Mouse (Mus musculus): ENCODE measurements around the gene Slc7a3. TPM values are rescaled to one million over a fixed set of nuclear protein-coding genes. Genes with fewer than 3 reads are reported as not detected.
A peak's percentile ranks its signal among the peaks of the same experiment; 100 is the strongest.
"Not testable (repeated sequence)": the region's sequence is repeated elsewhere in the genome, so short reads cannot be mapped to it uniquely, and the experiment has no call there.

The Slc7a3 gene
- polyA plus RNA-seq (2014; fragmentation: Nextera tagmentation; extraction: Ambion mirVana) = 0.77 and 0.91 TPM in 2 replicates

DNA sequence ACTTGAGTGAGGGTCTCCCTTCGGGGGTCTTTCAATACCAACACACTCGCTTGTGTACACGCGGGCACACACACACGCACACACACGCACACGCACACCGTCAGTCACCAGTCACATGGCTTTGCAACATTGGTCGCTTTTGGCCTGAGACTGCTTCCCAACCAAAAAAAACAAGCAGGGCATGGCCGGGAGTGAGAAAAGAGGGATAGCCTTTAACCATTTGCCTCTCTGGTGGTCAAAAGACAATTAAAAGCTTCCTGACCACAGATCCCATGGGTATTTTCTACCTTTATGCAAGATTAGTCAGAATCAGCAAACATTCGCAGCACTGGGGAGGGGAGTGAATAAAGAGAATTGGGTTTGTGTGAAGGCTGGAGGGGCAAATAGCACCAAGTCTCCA lies at the start of gene Slc7a3:
Slc7a3 (minus strand) TSS at position 101 of the 400 bp plus-strand sequence.
- WGBS = 36% methylated on average over 11 of the region's 11 CpGs
- H3K27ac ChIP-seq (ENCODE audit: low read depth, low read length) = no peak within 1 kb of the TSS
- no peaks in the 10 kb centered on the region for H3K9me3 ChIP-seq (ENCODE audit: control insufficient read depth, low read length)
- ATAC-seq (ENCODE audit: low FRiP score) (no peak), DNase-seq (ENCODE audit: low spot score, missing footprints) (no peak)
- no peaks in the 10 kb centered on the region for H3K36me3 ChIP-seq (ENCODE audit: control insufficient read depth, insufficient read depth, low read length)
- H3K9ac ChIP-seq (ENCODE audit: low read length) = no peak within 1 kb of the TSS
- peak within 1 kb of the TSS; percentile 58 for H3K4me2 ChIP-seq
- H3K4me3 ChIP-seq (ENCODE audit: low read depth, low read length) = peak within 1 kb of the TSS; percentile 25
- no peaks in the 10 kb centered on the region for H3K27me3 ChIP-seq (ENCODE audit: control insufficient read depth, insufficient read depth, low read length)
- no peaks in the 10 kb centered on the region for H3K4me1 ChIP-seq (ENCODE audit: control insufficient read depth, insufficient read depth, low read length)

DNA sequence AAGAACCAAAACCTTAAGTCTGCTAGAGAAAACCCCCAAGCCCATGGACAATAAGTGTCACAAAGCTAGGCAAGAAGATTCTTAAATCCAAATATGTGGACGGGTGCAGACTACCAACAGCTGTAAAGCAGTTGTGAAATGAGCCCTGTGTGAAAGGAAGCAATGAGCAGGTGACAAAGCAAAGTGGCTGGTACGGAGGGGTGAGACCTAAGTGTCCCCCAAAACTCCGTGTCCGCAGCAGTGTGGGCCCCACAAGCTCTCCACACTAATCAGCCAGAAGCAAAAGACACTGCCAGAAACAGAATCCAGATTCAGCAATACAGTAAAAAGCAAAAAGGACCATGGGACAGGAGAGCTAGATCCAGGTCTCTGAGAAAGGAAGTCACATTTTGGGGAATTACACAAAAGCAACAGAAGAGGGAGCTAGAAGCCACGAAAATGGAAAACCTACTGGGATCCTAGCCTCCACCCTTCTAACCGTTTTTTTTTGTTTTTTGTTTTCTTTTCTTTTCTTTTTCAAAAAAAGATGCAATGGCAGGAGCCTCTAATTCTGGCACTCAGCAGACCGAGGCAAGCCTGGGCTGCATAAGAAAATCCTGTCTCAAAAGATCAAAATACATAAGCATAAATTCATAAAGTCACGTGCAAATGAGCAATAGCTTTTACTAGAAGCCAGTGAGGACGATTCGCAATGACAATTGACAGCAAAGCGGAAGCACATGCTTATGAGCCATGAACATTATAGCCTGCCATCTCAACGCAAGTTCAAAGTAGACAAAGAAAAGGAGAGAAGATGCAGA lies 46.4 kb upstream of the Slc7a3 start:
- no peaks in the 10 kb centered on the region for H3K27me3 ChIP-seq (ENCODE audit: control insufficient read depth, insufficient read depth, low read length)
- H3K9ac ChIP-seq (ENCODE audit: low read length) = no peak overlapping the region
- no peaks in the 10 kb centered on the region for H3K36me3 ChIP-seq (ENCODE audit: control insufficient read depth, insufficient read depth, low read length)
- H3K27ac ChIP-seq (ENCODE audit: low read depth, low read length) = no peak overlapping the region
- WGBS = 41% methylated on average over 12 of the region's 12 CpGs
- no peaks in the 10 kb centered on the region for H3K9me3 ChIP-seq (ENCODE audit: control insufficient read depth, low read length)
- no peak overlapping the region for H3K4me3 ChIP-seq (ENCODE audit: low read depth, low read length)
- DNase-seq (ENCODE audit: low spot score, missing footprints) (peak; percentile 94), ATAC-seq (ENCODE audit: low FRiP score) (peak; percentile 50; the same call in 1 of the 2 replicates)
- H3K4me2 ChIP-seq = no peak overlapping the region
- H3K4me1 ChIP-seq (ENCODE audit: control insufficient read depth, insufficient read depth, low read length) = no peaks in the 10 kb centered on the region

DNA sequence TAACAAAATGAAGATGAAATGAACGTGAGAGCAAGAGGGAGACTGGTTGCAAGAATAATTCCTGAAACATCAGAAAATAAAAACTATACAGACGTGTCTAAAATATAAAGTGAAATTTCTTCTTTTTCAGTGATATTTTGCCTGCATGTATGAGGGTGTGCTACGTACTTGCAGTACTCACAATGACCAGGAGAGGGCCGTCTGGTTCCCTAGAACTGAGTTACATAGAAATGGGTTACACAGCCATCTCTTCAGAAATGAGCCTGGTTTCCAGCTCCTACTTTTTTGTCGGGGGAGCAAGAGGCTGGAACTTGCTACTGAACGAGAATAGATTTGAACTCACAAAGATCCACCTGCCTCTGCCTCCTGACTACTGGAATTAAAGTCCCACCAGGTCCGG lies 45.2 kb upstream of the Slc7a3 start:
- no peaks in the 10 kb centered on the region for H3K36me3 ChIP-seq (ENCODE audit: control insufficient read depth, insufficient read depth, low read length)
- H3K4me2 ChIP-seq = no peak overlapping the region
- H3K27me3 ChIP-seq (ENCODE audit: control insufficient read depth, insufficient read depth, low read length) = no peaks in the 10 kb centered on the region
- no peak overlapping the region for H3K4me3 ChIP-seq (ENCODE audit: low read depth, low read length)
- peak; percentile 90 for DNase-seq (ENCODE audit: low spot score, missing footprints)
- no peaks in the 10 kb centered on the region for H3K4me1 ChIP-seq (ENCODE audit: control insufficient read depth, insufficient read depth, low read length)
- H3K9me3 ChIP-seq (ENCODE audit: control insufficient read depth, low read length) = no peaks in the 10 kb centered on the region
- ATAC-seq (ENCODE audit: low FRiP score) = no peak
- H3K27ac ChIP-seq (ENCODE audit: low read depth, low read length) = no peak overlapping the region
- H3K9ac ChIP-seq (ENCODE audit: low read length) = no peak overlapping the region
- 21% methylated on average over 7 of the region's 7 CpGs for WGBS

DNA sequence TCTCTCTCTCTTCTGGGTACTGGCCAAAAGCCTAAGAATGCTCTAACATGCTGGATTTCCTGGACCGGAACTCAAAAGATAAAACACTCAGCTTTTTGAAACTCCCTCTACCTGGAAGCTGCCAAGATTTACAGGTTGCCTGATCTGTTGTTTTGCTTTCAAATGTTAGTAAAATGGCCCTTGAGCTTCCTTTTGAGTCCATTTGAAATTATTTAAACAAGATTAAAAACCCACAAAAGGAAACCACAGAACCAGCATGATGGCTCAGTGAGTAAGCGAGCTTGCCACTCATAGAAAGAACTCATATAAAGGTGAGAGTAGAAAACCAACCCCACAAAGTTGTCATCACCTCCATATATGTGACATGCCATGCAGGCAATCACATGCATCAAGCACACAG lies 42.7 kb upstream of the Slc7a3 start:
- 94% methylated on average over 2 of the region's 2 CpGs for WGBS
- H3K27me3 ChIP-seq (ENCODE audit: control insufficient read depth, insufficient read depth, low read length) = no peaks in the 10 kb centered on the region
- no peaks in the 10 kb centered on the region for H3K9me3 ChIP-seq (ENCODE audit: control insufficient read depth, low read length)
- H3K9ac ChIP-seq (ENCODE audit: low read length) = no peak overlapping the region
- no peak for DNase-seq (ENCODE audit: low spot score, missing footprints)
- H3K4me1 ChIP-seq (ENCODE audit: control insufficient read depth, insufficient read depth, low read length) = no peaks in the 10 kb centered on the region
- H3K4me3 ChIP-seq (ENCODE audit: low read depth, low read length) = no peak overlapping the region
- ATAC-seq (ENCODE audit: low FRiP score) = no peak
- no peaks in the 10 kb centered on the region for H3K36me3 ChIP-seq (ENCODE audit: control insufficient read depth, insufficient read depth, low read length)
- H3K27ac ChIP-seq (ENCODE audit: low read depth, low read length) = no peak overlapping the region
- no peak overlapping the region for H3K4me2 ChIP-seq

DNA sequence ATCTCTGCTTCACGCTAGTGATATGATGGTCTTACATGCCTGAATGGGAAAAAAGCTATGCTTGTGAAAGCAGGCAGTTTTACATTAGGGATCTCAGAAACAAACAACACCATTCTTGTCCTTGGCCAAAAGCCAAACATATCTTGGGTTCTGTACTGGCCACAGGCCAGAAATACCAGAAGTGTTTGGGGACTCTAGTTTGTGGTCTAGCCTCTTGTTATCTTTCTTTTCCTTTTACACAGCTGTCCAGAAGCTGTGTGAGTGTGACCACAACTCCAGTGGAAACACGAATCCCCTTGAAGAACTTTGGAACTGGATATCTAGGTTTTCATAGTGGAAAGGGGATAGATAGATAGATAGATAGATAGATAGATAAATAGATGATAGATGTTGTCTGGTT lies 41.2 kb upstream of the Slc7a3 start:
- Histone ChIP-seq H3K4me1 (ENCODE audit: control insufficient read depth, insufficient read depth, low read length) (no peaks in the 10 kb centered on the region), H3K4me3 (ENCODE audit: low read depth, low read length) (no peak overlapping the region), H3K9ac (ENCODE audit: low read length) (no peak overlapping the region), H3K36me3 (ENCODE audit: control insufficient read depth, insufficient read depth, low read length) (no peaks in the 10 kb centered on the region), H3K27ac (ENCODE audit: low read depth, low read length) (no peak overlapping the region), H3K4me2 (no peak overlapping the region), H3K9me3 (ENCODE audit: control insufficient read depth, low read length) (no peaks in the 10 kb centered on the region), H3K27me3 (ENCODE audit: control insufficient read depth, insufficient read depth, low read length) (no peaks in the 10 kb centered on the region)
- no peak for ATAC-seq (ENCODE audit: low FRiP score)
- WGBS = 78% methylated on average over 2 of the region's 2 CpGs
- no peak for DNase-seq (ENCODE audit: low spot score, missing footprints)

DNA sequence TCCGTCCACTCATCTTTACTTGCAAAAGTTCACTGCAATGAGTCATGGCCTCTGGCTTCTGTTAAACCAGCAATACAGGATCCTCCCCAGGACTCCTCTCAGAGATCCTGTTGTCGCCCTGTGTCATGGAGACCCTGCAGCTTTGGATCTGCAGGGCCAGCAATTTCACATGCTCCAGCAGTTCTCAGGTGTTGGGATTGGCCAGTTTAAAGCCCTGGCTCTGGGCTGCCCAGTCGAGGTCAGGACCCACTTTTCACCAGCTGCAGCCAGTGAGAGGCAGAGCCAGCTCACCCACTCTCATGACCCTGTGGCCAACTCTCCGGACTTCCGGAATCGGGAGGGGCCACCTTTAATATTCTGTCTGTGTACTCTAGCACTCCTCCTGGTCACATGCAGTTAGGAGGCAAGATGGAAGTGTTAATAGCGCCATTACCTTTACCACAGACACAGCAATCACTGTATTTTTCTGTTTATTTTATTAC lies 40.7 kb upstream of the Slc7a3 start:
- no peak overlapping the region for H3K9ac ChIP-seq (ENCODE audit: low read length)
- WGBS = 82% methylated on average over 7 of the region's 7 CpGs
- H3K4me2 ChIP-seq = no peak overlapping the region
- H3K4me1 ChIP-seq (ENCODE audit: control insufficient read depth, insufficient read depth, low read length) = no peaks in the 10 kb centered on the region
- H3K27ac ChIP-seq (ENCODE audit: low read depth, low read length) = no peak overlapping the region
- DNase-seq (ENCODE audit: low spot score, missing footprints) (no peak), ATAC-seq (ENCODE audit: low FRiP score) (no peak)
- H3K27me3 ChIP-seq (ENCODE audit: control insufficient read depth, insufficient read depth, low read length) = no peaks in the 10 kb centered on the region
- no peaks in the 10 kb centered on the region for H3K36me3 ChIP-seq (ENCODE audit: control insufficient read depth, insufficient read depth, low read length)
- no peak overlapping the region for H3K4me3 ChIP-seq (ENCODE audit: low read depth, low read length)
- H3K9me3 ChIP-seq (ENCODE audit: control insufficient read depth, low read length) = no peaks in the 10 kb centered on the region

DNA sequence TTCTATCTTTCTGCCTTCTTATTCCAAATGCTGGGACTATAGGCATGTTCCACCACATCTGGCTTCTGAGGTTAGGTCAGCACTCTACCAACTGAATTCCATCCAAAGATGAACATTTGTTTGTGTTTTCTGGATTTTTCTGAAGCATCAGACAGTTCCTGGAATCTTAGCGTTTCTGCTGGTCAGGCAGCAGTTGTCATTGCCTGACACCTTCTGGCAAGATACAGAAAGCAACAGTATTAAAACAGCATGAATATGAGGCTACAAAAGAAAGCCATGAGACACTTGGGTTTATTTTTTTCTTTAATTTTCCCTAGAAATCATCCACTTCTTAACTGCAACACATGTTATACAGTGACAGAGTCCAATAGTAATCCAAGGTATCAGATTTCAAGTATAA lies 34.7 kb upstream of the Slc7a3 start:
- no peak overlapping the region for H3K4me2 ChIP-seq
- H3K9ac ChIP-seq (ENCODE audit: low read length) = no peak overlapping the region
- no peaks in the 10 kb centered on the region for H3K9me3 ChIP-seq (ENCODE audit: control insufficient read depth, low read length)
- ATAC-seq (ENCODE audit: low FRiP score) (no peak), DNase-seq (ENCODE audit: low spot score, missing footprints) (no peak)
- H3K4me1 ChIP-seq (ENCODE audit: control insufficient read depth, insufficient read depth, low read length) = no peaks in the 10 kb centered on the region
- H3K27me3 ChIP-seq (ENCODE audit: control insufficient read depth, insufficient read depth, low read length) = no peaks in the 10 kb centered on the region
- H3K36me3 ChIP-seq (ENCODE audit: control insufficient read depth, insufficient read depth, low read length) = no peaks in the 10 kb centered on the region
- no peak overlapping the region for H3K27ac ChIP-seq (ENCODE audit: low read depth, low read length)
- H3K4me3 ChIP-seq (ENCODE audit: low read depth, low read length) = no peak overlapping the region
- 63% methylated on average over 1 of the region's 1 CpGs for WGBS

DNA sequence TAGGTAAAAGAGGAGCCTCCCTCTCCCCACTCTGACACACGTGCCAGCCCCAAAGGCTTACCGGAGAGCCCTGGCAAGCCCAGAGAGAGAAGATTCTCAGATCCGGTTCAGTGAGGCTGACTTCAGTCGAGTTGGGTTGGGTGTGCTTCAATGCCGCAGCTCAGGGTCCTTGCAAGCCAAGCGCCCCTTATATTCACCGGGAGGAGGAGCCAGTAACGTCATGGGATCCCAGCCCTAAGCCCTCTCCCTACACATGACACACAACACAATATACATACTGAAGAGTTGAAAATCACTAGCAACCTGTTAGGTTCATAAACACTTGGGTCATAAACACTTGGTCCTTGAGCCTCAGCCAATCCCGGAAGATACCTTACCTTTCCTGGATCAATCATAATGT lies 609 bp downstream of the Slc7a3 start:
- H3K4me3 ChIP-seq (ENCODE audit: low read depth, low read length) = peak overlapping the region; percentile 25; the same call in 1 of the 2 replicates
- H3K4me2 ChIP-seq = peak overlapping the region; percentile 58
- ATAC-seq (ENCODE audit: low FRiP score); H3K36me3 ChIP-seq (ENCODE audit: control insufficient read depth, insufficient read depth, low read length); H3K27me3 ChIP-seq (ENCODE audit: control insufficient read depth, insufficient read depth, low read length); H3K9ac ChIP-seq (ENCODE audit: low read length); H3K4me1 ChIP-seq (ENCODE audit: control insufficient read depth, insufficient read depth, low read length); H3K27ac ChIP-seq (ENCODE audit: low read depth, low read length); DNase-seq (ENCODE audit: low spot score, missing footprints); H3K9me3 ChIP-seq (ENCODE audit: control insufficient read depth, low read length): not testable (repeated sequence)
- 19% methylated on average over 5 of the region's 9 CpGs for WGBS

DNA sequence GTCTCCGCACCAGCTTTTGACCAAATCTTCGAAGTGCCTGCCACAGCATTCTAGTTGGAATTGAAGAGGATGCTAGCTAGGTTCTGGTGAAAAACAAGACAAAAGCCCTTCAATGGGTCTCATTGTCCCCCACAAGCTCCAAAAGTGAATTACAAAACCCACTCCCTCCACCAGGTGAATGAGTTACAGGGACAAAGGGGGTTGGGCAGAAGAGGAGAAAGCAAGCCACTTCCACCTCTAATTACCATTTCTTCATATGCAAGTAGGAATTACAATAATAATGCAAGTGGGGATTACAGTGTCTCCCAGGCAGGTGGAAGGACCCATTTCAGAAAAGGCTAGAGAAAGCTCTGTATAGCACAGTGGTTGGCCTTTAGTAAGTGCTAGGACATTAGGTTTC lies 1.6 kb downstream of the Slc7a3 start:
- DNase-seq (ENCODE audit: low spot score, missing footprints) (no peak), ATAC-seq (ENCODE audit: low FRiP score) (no peak)
- Histone ChIP-seq H3K4me1 (ENCODE audit: control insufficient read depth, insufficient read depth, low read length) (no peaks in the 10 kb centered on the region), H3K27ac (ENCODE audit: low read depth, low read length) (no peak overlapping the region), H3K4me3 (ENCODE audit: low read depth, low read length) (no peak overlapping the region), H3K4me2 (no peak overlapping the region), H3K27me3 (ENCODE audit: control insufficient read depth, insufficient read depth, low read length) (no peaks in the 10 kb centered on the region), H3K9me3 (ENCODE audit: control insufficient read depth, low read length) (no peaks in the 10 kb centered on the region), H3K9ac (ENCODE audit: low read length) (no peak overlapping the region), H3K36me3 (ENCODE audit: control insufficient read depth, insufficient read depth, low read length) (no peaks in the 10 kb centered on the region)
- 43% methylated on average over 2 of the region's 2 CpGs for WGBS
